Mouse (Mus musculus) megakaryocyte progenitor cell, adult 5-6 weeks (primary cell): ENCODE results near the gene Gm5127. TPM values are rescaled to one million over a fixed set of nuclear protein-coding genes. Genes with fewer than 3 reads are reported as not detected.

Experiments
- total RNA-seq, 2 experiments: library from RNA; stranded (forward) in 1 of 2; stranded (reverse) in 1 of 2; fragments of 157-497, 149-512 nt in 1 of 2; fragments of 200-1000 nt in 1 of 2; gene quantifications; 2 replicates each; pipeline versions ENCODE4 v1.2.3 to v1.2.4; 2015 to 2017

The Gm5127 gene
- total RNA-seq, 2 experiments from 2014 or later: 0.52 TPM; not detected in 1

Other genes with a start within 250 kb of the Gm5127 start
- not detected in 2 replicates for gene Fndc3c1, start 97.8 kb upstream of the Gm5127 start, total RNA-seq (2015)
- gene Fndc3c1, start 97.8 kb upstream of the Gm5127 start, total RNA-seq (2017): not detected in 2 replicates
- gene Cysltr1, start 20.5 kb downstream of the Gm5127 start, total RNA-seq (2015): 1.6 and 2.5 TPM in 2 replicates
- 1.0 and 3.3 TPM in 2 replicates for gene Cysltr1, start 20.5 kb downstream of the Gm5127 start, total RNA-seq (2017)